Mouse (Mus musculus) cerebellum, adult 8-10 months (tissue): ENCODE data around the gene Ppil4.

Experiments used
- DNase-seq: peaks from one replicate; pipeline ENCODE4 v3.0.0; 2022

Gene Ppil4

DNA sequence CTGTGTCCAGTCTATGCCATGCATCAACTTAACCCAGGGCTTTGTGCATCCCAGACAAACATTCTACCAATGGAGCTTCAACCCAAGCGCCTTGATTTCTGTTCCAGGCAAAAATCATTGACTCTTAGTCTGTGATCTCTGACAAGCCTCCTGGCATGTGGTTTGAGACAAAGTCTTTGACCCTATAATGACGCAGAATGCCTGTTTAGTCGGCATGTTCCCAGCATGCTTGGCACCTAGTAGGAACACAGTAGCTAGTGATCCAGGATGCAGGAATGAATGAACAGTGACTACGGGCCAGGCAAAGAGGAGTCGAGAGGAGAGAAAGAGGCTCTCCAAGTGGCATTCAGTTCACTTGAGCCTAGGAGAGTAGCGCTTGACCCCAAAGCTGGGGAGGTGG, 70.7 kb downstream of the Ppil4 start:
- DNase-seq, result no peak

DNA sequence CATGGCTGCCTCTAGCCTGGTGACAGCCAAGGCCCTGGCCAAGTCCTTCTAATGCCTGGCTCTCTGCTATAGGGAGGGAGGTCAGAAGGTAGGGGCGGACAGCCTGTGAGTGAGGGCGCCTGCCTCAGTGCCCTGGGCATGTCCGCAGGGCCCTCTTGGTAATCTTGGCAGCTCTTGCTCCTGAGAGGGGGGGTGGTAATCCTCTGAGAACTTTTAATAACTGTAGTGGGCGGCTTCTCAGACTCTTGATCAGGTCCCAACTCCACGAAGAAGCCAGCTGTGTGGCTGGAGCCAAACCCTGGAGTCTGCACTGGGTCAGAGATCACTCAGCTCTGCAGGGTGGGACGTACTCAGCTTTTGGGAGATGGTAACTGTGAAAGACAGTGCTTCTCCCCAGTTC, 71.5 kb downstream of the Ppil4 start:
- no peak for DNase-seq

DNA sequence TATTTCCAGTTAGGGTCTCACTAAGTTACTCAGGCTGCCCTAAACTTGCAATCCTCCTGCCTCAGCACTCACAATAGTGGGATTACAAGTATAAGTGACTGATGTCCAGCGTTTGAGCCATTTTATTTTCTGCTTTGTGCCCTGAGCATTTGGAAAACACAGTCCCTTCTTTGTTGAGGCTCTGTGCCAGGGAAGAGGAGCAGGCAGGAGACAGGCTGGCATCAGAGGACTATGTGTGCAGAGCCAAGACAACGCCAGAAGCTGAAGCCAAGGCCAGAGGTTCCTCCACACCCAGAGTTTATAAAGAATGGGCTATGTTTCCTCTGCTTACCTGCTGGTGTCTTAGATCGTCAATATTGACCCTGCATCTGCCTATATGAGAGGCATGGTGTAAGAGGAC, 72.1 kb downstream of the Ppil4 start:
- no peak for DNase-seq

DNA sequence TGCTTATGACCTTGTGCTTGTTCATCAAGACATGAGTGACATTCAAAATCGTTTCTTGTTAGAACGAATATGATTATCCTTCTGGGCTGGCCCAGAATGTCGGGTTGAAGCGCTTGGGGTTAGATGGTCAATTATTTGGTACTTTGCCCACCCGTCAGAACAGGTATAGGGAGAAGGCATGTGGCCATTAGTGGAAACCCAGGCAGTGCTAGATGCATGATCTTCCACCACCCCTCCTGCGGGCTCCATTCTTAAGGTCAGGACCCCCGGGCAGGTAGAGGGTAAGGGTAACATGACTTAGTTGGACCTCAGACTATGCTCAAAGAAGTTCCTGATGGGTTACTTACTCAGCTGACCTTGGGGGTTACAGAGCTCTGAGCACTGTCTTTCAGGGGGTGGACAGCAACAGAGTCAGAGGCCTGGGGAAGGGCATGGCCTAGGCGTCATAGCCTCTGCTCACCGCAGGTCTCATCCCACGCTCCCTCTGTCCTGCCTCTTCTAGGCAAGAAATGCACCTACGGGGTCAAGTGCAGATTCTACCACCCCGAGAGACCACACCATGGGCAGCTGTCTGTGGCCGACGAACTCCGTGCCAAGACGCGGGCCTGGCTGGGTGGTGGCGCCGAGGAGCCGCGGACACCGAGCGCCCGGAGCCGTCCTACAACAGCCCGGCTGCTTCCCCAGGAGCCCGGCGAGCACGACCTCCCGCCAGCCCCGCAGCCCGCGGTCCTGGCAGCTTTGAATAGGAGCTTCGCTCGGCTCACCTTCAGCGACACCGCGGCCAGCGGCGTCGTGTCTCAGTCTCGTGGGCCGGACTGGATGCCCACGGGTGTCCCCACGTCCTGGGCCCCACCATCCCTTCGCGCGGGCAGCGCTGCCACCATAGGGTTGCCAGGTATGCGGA, 74.3 kb downstream of the Ppil4 start:
- DNase-seq, result peak; percentile 20

DNA sequence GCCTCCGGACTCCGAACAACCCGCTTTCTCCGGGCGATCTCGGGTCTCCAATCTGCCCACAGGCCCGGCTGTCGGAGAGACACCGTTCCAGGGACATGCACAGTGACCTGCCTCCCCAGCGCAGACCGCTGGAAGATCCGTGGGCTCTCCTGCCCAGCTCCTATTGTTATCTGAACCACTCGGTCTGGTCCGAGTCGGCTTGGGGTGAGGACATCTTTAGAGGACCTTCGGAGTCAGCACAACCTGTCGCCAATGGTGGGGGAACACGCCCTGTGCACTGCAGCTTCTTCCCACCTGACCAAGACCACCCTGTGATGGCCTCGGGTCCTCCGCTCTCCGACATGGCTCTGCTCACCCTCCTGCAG, 75.0 kb downstream of the Ppil4 start:
- DNase-seq, result no peak

DNA sequence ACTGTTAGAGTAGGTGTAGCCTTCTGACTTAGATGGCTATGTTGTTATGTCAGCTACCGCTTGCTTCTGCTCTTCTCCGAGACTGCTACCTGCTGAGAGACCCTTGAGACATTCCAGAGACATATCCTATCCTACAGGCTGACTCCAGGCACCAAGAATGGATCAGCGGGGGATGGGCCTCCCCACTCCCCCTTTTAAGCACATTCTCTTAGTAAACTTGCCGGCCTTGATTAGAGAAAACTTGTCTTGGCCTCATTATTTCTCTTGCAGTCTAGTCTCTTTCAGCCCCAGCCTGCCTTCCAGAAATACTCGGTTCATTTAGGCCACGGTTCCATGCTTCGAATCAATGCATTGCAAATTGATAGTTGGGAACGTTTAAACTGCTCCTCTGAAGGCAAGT, 77.1 kb downstream of the Ppil4 start:
- no peak for DNase-seq

DNA sequence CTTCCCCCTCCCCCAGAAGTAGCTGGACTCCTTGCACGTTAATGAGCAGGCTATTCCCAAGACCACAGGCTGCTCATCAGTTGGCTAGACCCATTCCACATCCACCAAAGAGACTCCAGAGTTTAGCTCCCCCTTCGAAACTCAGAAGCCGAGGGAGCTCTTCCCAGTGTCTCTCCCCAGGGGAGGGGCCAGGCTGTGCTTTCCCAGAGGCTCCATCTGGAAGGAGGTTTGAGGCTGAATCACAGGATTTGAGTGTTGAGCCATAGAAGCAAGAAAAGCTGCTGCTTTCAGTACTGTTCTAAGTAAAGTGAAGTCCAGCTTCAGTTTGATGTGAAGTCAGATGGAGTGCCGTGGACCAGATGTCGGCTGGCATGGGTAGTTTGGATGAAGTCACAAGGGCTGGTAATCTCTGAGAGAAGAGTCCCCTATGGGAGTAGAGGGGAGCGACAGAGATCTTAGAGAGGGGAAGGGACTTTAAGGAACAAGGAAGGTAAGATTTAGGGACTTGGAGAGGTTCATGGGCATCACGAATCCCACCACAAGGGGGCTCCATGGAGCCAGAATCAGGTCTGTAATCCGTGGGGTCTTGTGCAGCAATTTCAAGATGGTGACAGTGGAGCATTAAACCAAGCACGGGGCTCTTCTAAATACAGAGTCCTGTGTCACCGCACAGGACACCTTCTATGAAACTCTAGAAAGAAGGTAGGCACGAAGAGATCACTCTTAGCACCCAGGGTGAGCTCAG, 78.1 kb downstream of the Ppil4 start:
- DNase-seq, result no peak

DNA sequence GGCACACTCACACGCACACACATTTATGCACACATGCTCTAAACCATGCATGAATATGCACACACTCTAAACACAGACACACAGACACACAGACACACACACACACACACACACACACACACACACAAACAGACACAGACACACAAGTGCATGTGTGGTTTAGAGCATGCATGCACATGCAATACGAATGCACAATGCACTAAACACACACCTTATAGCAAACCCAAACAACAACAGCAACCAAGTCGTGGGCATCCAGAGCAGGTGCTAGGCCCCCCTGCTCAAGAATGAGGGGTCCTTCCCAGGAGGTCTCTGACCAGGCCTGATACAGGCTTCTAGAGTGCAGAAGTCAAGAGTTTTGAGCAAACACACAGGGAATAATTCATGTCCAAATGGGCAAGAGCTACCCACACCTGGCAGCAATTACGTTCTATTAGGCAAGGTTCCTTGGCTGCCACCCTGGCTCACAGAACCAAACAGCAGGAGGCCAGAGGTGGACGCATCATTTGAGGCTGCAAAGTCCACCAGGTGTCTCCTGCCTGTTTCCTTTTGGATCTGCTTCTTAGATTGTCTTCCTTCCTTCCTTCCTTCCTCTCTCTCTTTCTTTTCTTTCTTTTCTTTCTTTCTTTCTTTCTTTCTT, 78.8 kb downstream of the Ppil4 start:
- no peak for DNase-seq
